Mouse (Mus musculus) CD8-positive naive resting alpha-beta T cell, adult 2 months (primary cell): ENCODE data around the gene Tmprss12.
A peak's percentile ranks its signal among the peaks of the same experiment; 100 is the strongest.
"Not testable (repeated sequence)": the region's sequence is repeated elsewhere in the genome, so short reads cannot be mapped to it uniquely, and the experiment has no call there.

Experiments
- DNase-seq, 2 experiments: peaks; one replicate each; pipeline ENCODE4 v3.0.0; 2022; ENCODE audit warnings: low read depth in 2 of 2, low spot score in 2 of 2

Gene Tmprss12

GRCm38 (mm10) chr15:100280626-100281025, at the start of gene Tmprss12:
Gene Tmprss12, plus strand, starts transcription at chr15:100280837.
- no peak for DNase-seq

- no peak for DNase-seq
Observed at GRCm38 (mm10) chr15:100231616-100232525, 48.8 kb upstream of the Tmprss12 start.

DNA sequence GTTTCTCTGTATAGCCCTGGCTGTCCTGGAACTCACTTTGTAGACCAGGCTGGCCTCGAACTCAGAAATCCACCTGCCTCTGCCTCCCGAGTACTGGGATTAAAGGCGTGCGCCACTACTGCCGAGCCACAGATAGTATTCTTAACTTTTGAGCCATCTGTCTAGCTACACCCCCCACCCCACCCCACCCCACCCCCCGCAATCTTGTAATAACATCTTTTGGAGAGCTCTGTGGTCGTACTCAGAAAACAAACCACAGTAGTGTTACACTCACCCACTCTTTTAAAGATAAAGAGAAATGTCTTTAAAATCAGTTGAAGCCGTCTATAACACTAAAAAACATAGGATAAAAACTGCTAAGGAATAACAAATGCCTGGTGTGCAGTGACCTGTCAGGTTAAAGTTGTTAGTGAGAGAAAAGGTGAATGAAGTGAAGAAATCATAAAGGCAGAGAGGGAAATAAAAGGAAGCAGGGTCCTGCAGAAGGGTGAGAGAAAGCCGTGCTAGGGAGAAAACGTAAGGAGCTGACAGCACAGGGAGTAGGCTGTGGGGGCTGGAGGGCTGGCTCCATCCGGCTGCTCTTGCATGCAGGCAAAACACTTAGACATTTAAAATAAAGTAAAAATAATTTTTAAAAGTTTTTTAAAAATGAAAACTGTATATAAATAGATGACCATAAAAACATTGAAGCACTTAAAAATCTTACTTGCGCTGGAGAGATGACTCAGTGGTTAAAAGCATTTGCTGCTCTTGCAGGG, 45.2 kb upstream of the Tmprss12 start:
- DNase-seq: no peak

DNA sequence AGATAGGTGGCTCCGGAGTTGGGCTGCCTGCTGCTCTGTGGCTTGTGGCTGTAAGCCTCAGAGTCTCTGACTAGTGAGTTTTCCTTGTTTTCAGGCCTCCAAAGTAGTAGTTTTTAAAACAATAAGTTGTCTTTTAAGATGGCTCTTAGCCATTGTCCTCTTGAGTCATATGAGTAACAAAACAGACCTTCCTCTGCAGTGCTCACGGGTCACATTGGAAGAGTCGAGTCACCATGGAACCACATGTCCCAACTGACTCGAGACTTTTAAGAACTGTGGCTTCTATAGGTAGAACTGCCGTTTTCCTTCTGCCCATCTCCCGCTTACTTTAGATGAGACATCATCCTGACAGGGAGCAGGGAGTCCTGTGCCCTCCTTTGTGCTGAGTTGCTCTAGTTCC, 43.7 kb upstream of the Tmprss12 start:
- DNase-seq: no peak

DNA sequence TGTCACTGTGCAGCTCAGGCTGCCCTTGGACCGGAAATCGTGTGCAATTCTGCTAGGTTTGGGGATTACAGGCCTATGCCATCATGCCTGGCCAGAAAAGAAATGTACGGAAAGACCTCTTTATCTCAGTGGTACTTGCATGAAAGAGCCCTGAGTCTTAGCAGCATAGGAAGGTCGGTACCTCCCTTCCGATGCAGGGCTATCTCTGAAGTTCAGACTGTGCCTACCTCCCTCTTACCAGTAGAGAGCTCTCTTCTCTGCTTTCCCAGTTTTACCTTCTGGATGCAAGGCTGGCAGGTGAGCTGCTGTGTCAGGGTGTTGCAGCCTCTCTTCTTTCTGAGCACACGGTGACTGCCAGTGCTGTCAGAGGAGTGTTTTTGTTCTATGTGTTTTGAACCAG, 38.9 kb upstream of the Tmprss12 start:
- no peak for DNase-seq

DNA sequence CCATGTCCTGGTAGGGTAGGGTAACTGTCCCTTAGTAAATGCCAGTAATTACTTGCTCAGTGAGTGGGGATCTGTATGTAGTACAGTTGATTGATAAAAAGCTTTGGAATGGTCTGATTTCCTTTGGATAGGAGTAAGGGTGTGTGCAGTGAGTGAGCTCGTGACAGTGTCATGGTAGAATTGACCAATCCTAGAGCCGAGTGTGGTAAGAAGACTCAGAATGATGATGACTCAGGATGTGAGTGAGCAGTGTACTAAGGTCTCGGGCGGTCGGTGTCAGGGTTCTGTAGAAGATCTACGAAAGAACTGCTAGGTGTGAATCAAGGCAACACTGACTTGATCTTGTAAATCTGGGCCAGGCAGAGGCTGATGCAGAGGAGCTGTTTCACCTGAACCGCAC, 34.7 kb upstream of the Tmprss12 start:
- DNase-seq: no peak

- DNase-seq: no peak
Observed at GRCm38 (mm10) chr15:100247296-100247695, 33.3 kb upstream of the Tmprss12 start.

DNA sequence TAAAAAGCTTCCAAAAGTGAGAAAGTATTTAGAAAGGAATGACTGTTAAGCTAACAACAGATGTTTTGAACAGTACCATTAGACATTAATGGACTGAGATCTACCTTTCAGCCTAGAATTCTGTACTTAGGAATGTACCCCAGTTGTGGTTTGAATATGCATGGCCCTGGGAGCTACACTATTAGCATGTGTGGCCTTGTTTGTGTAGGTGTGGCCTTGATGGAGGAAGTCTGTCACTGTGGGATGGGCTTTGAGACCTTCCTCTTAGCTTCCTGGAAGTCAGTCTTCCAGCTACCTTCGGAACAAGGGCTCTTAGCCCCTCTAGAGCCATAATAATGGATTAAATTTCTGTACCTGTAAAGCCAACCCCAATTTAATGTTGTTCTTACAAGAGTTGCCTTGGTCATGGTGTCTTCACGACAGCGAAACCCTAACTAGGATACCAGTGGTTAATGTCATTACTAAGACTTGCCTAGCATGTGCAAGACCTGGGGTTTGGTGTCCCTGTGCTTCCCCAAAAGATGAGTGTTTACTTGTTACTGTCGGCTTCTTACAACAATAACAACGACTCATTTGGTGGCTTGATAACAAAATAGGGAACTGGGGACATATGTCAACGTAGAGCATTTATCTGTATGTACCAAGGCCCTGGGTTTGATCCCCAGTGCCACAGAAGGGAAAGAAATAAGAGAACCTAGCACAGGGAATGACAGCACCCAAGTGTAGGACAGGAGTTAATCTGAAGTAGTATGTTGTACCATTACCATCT, 31.8 kb upstream of the Tmprss12 start:
- no peak for DNase-seq

DNA sequence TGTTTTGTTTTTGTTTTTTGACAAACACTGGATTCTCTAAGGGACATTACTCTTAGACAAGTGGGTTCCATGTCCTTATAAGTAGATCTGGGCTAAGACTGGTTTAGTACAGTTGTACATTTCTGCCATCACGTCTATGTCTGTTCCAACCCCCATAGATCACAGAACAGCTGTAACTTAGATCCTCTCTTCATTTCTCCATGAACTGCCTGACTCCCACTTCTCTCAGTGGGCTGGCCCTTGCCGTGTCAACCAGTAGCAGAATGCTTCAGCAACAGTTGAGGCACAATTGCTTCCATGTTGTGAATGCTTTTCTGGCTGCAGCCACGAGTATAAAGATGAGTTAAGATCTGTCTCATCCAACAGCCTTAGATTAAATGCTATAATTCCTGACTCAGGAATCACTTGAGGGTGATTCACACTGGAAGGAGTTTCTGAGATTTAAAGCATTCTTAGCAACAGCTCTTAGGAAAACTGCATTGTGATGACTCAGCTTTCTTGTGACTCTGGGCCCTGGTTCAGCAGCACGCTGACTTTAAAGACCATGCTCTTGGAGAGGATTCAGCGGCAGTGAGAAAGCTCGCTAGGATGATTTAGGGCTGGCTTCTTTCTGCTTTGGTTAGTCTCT, 29.4 kb upstream of the Tmprss12 start:
- no peak for DNase-seq

GRCm38 (mm10) chr15:100256386-100256785, 24.3 kb upstream of the Tmprss12 start:
- no peak for DNase-seq

GRCm38 (mm10) chr15:100257305-100257704, 23.3 kb upstream of the Tmprss12 start:
- DNase-seq: no peak

- DNase-seq: no peak
Observed at GRCm38 (mm10) chr15:100258646-100259425, 21.8 kb upstream of the Tmprss12 start.

GRCm38 (mm10) chr15:100260351-100260750, 20.3 kb upstream of the Tmprss12 start:
- not testable (repeated sequence) for DNase-seq

DNA sequence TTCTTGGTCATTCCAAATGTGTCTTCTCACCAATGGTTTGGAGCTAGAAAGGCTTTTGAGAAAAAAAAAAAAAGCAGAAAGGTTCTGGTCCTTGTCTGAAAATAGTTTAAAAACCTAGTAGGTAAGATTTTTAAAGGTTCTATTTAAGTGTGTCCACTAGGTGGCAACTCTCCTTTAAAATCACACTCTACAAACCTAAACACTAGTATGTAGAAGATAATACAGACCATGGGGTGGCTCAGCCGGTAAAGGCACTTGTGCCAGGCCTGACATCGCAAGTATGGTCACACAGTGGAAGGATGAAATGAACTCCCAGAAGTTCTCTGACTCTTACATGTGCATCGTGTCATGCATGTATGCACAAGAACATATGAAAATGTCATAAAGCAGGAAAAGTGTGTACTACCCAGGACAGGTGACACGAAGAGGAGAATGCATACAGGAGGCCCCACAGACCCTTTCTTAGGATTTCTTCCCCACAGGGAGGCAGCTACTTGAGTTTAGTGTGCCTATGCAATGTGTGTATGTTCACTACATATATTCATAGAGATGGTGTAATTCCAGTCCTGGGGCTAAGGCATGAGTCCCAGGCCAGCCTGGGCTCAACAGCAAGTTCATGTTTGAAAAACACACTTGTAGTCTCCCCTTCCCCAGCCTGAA, 17.3 kb upstream of the Tmprss12 start:
- peak in 1 of 2 experiments; percentile 15 for DNase-seq

DNA sequence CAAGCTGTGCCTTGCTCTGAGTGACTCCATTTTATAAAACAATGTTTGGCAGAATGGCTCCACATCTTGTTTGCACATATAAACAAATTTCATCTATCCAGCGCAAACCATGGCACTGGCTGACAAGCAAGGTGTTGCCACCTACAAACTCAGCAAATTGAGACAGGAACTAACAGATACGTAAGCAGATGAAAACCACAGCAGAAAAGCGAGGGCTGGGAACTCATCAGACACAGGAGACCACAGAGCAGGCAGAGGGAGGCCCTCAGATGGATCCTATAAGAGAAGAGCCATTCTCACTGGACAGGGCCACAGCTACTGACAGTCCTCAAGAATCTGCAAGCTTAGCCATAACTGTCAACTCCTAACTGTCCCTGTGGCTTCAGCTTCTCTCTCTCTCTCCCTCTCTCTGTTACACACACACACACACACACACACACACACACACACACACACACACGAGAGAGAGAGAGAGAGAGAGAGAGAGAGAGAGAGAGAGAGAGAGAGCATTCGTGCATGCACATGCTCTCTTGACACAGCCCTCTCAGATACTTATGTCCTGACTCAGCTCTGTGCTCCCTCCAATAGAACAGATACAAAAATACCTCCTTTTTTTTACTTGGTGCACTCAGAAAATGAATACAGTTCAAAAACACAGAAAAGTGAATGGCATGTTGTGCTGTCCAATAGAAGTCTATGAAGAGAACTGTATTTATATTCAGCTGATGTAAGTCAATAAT, 14.9 kb upstream of the Tmprss12 start:
- DNase-seq: no peak

- DNase-seq: no peak
Observed at GRCm38 (mm10) chr15:100268916-100269315, 11.7 kb upstream of the Tmprss12 start.

DNA sequence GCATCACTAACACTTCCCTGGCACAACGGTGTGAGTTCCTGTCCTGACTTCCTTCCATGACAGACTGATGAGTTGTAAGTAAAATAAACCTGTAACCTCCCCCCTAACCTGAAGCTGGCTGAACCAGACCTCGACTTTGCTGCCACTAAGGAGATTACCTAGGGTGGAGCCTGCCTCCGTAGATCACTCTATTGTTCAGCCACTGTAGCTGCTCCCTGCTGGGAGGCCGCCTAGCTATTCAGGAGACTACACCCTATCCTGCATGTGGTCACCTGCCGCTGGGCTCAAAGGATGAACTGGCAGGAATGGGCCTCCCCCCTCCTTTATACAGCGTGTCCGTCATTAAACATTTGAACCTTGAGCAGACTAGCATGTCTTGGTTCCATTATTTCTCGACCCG, 10.9 kb upstream of the Tmprss12 start:
- no peak for DNase-seq

DNA sequence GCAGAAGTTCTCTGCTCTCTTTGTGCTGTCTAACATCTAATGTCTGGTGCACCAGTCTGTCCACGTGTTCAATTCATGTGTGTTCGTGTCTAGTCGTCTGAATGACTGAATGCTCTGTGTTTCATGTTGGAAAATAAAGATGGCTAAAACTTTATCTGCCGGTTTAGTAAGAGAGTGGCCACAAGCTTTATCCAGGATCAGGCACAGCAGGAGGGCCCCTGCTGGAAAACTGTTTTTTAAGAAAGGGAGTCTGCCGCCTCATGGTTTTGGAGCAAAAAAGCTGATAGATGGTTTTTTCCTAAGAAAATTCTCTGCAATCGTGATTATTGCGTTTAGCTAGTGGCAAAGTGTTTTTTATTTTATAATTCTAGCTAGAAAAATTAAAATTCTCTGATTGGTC, 10.0 kb upstream of the Tmprss12 start:
- not testable (repeated sequence) for DNase-seq

- DNase-seq: no peak
Observed at GRCm38 (mm10) chr15:100271411-100271810, 9.2 kb upstream of the Tmprss12 start.
